Mouse (Mus musculus) frontal cortex, adult (tissue): ENCODE data around the gene Rasgrp4.

Source experiments
- ATAC-seq: cut with Nextera tagmentation; 2 replicates; pipeline ENCODE4 v1.9.2; 2017; ENCODE audit warnings: mild to moderate bottlenecking, moderate library complexity, mixed read lengths; ENCODE audit not compliant: low TSS enrichment

The Rasgrp4 gene

DNA sequence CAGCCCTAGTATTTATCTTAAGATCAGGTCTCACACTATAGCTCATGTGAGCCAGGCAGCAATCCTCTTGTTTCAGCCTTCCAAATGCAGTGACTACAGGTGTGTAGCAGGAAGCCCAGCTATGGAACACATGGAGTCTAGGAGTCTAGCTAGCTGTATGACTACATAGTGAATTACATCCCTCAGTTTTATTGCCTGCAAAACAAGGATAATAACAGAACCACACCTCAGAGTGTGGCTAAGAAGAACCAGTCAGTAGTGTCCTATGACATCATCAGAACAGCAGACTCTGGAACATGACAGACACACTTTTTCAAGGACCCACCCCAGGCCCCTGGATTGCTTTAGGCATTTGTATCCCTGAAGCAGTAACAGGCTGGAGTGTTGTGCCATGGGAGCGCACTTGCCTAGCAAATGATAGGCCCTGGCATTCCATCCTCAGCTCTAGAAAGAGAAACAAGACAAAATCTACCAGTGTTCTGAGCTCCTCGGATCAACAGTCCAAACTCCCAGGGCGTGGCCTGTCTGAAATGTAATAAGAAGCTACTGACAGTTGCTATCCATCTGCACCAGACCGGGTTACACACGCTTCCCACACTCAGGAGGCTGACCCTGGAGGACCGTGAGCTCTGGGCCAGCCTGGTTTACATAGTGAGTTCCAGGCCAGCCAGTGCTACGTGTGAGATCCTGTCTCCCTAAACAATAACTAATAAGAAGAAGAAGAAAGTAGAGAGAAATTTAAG, 12.1 kb downstream of the Rasgrp4 start:
- no peak for ATAC-seq

- no peak for ATAC-seq
Observed at GRCm38 (mm10) chr7:29148771-29149170, 14.1 kb downstream of the Rasgrp4 start.

- no peak for ATAC-seq
Observed at GRCm38 (mm10) chr7:29151486-29151885, 16.8 kb downstream of the Rasgrp4 start.

GRCm38 (mm10) chr7:29154018-29154720, 19.5 kb downstream of the Rasgrp4 start:
- no peak for ATAC-seq

DNA sequence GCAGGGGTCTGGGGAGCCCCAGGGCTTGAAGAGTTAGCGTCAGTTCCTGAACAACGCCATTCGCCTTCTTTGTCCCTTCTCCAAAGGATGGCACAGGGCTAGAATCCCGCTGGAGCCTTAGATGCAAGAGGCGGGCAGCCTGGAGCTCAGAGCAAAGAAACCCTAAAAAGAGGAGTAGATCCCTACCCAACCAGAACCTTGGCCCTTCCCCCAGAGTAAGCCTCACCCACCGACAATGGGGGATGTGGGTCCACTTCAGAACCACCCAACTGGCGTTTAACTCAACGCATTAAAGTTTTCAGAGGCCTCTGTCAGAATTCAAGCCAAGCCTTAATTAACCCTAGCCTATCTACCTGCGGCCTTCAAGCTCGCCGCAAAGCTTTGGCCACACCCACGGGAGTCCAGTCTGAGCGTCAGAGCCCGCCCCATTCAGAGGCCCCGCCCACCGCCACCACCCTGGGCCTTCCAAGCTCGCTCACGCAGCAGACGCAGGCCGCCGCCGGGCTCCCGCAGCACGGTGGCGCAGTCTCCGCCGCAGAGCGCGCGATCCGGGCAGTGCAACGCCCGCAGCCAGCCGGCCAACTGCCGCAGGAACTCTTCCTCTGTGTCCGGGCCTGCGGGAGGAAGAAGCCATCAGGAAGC, 20.7 kb downstream of the Rasgrp4 start:
- peak; percentile 88 for ATAC-seq

GRCm38 (mm10) chr7:29155838-29156782, 21.5 kb downstream of the Rasgrp4 start, which contains the start of gene Fam98c:
Fam98c (minus strand) TSS chr7:29156234.
- ATAC-seq, result peak; percentile 78

- ATAC-seq, result no peak
Observed at GRCm38 (mm10) chr7:29158264-29158663, 23.6 kb downstream of the Rasgrp4 start.

DNA sequence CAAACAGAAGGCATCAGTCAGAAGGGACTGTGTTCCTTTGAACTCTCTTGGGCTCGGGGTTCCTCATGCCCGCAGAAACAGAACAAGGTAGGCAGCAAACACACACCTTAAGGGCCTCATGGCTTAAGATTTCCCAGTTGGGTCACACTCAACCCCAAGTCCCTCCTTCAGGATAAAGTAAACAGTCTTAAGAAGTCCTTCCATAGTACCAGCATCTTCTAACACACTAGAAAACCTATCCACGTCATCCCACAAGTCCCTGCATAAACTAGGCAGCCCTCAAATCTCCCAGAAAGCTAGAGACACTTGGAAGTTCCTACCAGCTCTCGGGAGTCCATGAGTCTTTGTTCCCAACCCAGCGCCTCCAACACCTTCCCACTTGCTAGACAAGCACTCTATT, 27.6 kb downstream of the Rasgrp4 start:
- ATAC-seq, result no peak

- no peak for ATAC-seq
Observed at GRCm38 (mm10) chr7:29162750-29163525, 28.3 kb downstream of the Rasgrp4 start.

DNA sequence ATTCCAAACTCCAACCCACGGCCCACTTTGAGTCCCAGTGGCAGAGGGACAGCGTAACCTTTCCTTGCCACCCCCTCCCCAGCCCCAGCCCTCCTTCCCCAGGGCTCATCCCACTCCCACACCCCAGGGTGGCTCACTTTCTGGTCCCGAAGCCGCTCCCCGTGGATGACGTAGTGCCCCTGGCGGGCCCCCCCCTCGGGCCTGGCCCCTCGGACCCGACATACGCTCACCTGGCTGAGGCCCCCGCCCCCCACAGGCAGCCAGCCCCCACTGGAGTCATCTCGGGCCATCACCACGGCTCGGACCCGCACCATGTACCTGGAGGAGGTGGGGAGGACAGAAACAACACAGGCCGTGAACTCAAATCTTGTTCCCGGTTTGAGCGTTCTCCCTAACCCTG, 33.0 kb downstream of the Rasgrp4 start:
- no peak for ATAC-seq

DNA sequence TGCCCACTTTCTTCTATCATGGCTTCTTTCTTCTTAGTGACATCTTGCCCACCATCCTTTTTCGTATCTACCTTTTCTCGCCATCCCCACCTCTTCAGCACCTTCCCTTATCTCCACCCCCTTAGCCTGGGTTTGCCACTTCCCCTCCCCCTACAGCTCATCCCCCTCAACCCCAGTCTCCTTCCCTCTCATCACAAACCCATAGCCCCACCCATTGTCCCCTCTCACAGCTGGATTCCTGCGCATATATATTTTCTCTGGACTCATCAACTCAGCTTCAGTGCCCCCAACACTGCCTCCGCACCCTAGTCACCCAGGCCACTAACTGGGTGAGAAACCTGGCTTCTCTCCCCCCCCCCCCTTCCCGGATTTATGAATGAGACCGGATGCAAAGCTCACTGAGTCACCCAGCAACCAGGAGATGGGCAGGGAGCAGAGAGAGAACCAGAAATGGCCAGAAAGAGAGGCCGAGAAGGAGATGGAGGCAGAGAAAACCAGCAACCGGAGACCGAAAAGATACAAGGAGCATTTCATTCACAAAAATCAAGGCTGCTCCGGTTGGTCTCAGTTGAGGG, 33.6 kb downstream of the Rasgrp4 start:
- no peak for ATAC-seq

DNA sequence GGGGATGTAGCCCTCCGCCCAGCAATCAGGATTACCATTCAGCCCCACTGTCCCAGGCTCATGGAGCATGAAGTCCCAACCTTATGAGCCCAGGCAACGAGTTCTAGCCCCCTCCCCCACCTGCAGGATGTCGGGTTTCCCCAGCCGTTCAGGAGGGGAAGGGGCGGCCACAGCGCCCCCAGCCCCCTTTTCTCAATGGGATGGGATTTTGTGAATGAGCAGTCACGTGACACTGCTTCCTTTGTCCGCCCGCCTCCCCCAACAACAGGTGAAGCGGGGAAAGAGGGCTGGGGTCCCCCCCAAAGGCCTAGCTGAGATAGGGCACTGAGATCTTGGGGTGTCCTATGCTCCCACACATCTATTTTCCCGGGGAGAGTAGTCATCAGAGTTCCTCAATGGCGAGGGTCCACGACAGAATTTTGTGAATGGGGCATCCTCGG, 34.2 kb downstream of the Rasgrp4 start:
- no peak for ATAC-seq

DNA sequence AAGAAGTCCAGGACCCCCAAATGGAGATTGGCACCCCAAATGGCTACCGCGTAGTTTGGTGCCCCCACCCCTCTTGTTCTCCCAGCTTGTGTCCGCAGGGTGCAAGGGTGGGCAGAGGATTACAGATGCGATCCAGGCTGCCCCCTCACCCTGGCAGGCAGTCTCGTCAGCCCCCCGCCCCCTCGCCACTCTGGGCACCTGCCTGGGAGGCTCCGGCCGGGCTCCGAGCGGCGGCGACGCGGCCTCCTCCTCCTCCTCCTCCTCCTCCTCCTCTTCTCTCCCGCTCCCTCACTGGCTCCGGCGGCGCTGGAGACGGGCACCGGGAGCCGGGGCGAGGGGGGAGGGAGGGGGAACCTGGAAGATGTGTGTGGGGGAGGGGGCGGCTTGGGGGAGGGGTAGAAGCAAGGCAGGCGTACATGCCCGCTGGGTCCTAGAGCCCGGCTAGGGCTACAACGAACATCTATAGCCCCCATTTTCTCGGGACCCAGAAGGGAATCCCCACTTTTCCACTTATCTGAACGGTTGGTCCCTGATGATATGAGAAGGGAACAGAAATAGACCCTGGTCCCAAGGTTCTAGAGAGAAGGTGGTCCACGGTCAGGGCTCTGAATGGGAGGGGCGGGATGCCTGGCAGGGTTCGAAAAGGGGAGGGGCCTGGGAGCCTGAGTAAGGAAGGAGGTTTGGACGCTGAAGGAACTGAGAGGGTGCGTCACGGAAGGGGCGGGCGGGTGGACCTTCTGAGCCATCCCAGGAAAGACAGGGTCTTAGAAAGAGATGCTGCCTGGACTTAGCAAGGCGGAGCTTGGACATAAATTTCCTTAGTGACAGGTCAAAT, 34.8 kb downstream of the Rasgrp4 start:
- ATAC-seq, result peak; percentile 86

DNA sequence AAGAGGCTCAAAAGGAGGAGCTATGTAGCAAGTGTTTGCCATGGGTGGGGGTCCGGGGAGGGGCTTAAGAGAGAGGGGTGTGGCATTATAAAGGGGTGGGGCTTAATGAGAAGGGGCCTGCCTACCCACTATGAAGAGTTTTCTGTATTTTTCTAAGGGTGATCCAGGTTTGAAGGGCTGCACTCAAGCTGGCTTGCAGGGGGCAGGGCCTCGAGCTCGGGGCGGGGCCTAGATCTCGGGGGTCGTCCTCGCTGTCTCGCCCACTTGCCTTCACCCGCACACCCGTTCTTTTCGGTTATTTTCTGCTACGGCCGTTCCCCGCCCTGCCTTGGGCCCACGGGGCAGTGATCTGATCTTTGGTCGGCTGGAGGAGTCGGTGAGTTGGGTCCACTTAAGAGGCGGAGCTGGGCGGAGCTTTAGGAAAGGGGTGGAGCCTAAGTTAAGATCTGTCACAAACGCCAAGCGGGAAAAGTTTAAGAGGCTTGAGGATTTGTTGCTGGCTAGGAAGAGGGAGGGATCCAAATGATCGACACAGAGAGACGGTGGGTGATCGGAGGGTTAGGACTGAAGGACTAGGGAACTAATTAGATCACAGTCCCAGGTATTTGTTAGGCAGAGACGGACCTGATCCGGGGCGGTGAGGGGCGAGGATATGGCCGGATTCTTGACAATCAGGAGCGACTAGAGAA, 35.6 kb downstream of the Rasgrp4 start, which contains the start of the genes Ggn and Spred3:
TSS of gene Ggn (plus strand) at position 145 of the 689 bp plus-strand sequence.
TSS of gene Spred3 (minus strand) at position 346 of the 689 bp plus-strand sequence.
- peak; percentile 25; the same call in 1 of the 2 replicates for ATAC-seq

DNA sequence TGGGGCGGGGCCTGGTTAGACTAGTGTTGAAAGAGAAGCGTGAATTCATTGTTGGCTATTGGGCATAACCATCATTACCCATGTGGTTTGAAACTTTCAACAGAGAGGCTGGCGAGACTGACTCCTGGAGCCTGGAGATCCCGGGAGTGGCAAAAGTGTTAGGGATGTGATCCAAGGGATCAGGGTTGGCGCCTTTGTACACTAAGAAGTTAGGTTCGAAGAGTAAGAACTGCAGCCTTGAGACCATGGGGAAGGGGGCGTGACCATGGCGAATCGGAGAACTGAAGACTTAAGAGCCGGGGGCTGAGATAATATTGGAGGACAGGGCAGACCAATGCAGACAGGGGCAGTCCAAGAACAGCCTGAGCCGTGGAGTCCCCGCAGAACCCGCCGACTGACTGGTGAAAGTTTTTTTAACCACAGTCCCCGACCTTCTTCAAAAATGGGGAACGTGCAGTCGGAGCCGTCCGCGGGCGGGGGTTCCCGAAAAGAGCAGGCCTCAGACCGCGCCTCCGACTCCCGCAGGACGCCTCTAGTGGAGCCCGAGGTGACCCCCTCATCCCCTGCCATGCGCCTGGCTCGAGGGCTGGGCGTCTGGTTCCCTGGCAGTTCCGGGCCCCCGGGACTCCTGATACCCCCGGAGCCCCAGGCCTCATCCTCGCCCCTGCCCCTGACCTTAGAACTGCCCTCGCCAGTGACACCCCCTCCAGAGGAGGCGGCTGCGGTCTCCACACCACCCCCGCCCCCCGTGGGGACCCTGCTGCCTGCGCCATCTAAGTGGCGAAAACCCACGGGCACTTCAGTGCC, 36.3 kb downstream of the Rasgrp4 start:
- ATAC-seq, result no peak

DNA sequence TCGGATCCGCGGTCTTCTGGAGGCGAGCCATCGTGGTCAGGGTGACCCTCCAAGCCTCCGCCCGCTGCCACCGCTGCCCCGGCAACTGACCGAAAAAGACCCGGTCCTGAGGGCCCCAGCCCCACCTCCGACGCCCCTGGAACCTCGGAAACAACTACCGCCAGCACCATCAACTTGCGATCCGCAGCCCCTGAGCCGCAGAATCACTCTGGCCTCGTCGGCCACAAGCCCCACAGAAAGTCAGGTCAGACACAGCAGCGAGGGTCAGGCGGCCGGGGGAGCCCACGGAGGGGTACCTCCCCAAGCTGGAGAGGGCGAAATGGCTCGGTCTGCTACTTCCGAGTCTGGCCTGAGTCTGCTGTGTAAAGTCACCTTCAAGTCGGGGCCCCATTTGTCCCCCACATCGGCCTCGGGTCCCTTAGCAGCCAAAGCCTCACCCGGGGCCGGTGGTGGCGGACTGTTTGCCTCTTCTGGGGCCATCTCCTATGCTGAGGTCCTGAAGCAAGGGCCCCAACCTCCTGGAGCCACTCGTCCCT, 37.0 kb downstream of the Rasgrp4 start:
- no peak for ATAC-seq

GRCm38 (mm10) chr7:29172390-29173016, 37.9 kb downstream of the Rasgrp4 start:
- ATAC-seq, result no peak
